Mouse (Mus musculus) testis, adult 10 weeks (tissue): ENCODE results near the gene Glipr1l3. TPM values are rescaled to one million over a fixed set of nuclear protein-coding genes. Genes with fewer than 3 reads are reported as not detected.

ENCODE experiments used
- polyA plus RNA-seq: library from polyadenylated mRNA; stranded (reverse); fragments of 350-450 nt; fragmentation: Illumina TruSeq; extraction: RNeasy Lipid Tissue Mini Kit (QIAGEN cat#74804); gene quantifications from one replicate; pipeline ENCODE4 v1.2.3, GENCODE M21; 2014; ENCODE audit warnings: low read depth, low replicate concordance

Glipr1l3 gene
- polyA plus RNA-seq: 66.3 TPM

DNA sequence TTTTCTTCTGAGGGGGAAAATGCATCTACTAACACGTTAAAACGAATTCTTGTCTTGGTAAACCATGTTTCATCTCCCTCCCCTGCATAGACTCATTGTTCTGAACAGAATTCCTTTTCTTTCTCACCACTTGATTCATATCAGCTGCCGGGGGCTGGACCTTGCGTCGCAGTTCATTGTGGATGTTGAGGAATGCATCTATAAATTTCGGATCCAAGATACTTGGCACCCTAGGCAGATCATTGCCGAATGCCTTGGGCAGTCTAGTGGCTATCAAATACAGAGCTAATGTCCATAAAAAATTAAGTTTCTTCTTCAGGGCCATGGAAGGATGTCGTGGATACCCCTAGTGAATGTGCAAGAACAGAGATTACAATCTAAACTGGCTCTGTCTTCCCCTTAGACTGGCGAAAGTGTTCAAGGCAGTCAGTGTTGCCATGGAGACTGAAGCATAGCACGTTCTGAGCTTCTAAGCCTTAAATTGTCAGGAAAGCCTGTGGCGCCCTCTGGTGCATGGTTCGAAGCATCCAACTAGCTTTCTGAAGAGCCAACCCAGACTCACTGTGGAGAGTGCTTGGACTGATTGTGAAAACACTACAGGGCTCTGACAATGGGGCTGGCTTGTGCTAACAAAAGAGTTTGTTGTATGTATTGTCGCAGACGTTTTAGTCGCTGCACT, at the start of gene Glipr1l3:
Gene Glipr1l3 (minus strand): TSS at position 446 of the 679 bp plus-strand sequence.

DNA sequence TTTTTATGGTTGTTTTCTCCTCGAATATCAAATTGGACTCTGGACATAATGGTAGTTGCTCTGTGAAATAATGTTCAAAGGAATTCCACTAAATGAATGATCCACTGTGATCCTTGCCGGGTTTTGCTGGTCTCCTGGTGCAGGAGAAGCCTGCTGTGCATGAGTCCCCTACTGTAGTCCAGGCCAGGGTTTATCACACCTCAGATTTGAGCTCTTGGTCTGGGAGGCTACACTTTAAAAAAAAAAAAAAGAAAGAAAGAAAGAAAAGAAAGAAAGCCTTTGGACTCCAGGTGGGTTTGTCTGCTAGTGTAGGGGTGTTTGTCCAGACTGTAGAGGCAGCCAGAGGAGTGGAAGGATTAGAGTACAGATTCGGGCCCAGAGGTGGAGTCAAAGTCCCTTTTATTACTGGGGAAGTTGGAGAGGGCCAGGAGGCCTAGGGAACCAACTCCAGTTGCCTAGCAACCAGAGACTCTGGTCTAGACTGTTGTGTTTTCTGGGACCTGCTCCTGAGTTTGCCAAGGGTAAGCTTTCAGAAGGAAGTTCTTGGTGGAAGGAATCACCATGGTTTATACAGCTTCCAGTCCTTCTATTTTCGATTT, 3.1 kb upstream of the Glipr1l3 start, which contains the start of gene Caps2:
Gene Caps2 (plus strand): TSS at position 454 of the 599 bp plus-strand sequence.

Other genes with a start within 250 kb of the Glipr1l3 start
- gene Krr1, start 187.7 kb downstream of the Glipr1l3 start, polyA plus RNA-seq: 32.4 TPM
- 0.87 TPM for gene Glipr1, start 157.7 kb downstream of the Glipr1l3 start, polyA plus RNA-seq
- 333 TPM for gene Glipr1l1, start 100.1 kb downstream of the Glipr1l3 start, polyA plus RNA-seq
- gene Glipr1l2, start 77.0 kb downstream of the Glipr1l3 start, polyA plus RNA-seq: 92.5 TPM
- gene Caps2, start 3.3 kb upstream of the Glipr1l3 start, polyA plus RNA-seq: 20.8 TPM
- 2.6 TPM for gene Kcnc2, start 110.8 kb upstream of the Glipr1l3 start, polyA plus RNA-seq